Mouse (Mus musculus) inflammation-experienced regulatory T-cells, adult 6 months (primary cell): ENCODE data around the gene Abcb11. TPM values are rescaled to one million over a fixed set of nuclear protein-coding genes. Genes with fewer than 3 reads are reported as not detected.
"Not testable (repeated sequence)": the region's sequence is repeated elsewhere in the genome, so short reads cannot be mapped to it uniquely, and the experiment has no call there.

ENCODE experiments used
- ATAC-seq: one replicate; pipeline ENCODE4 v1.8.0; 2017
- polyA plus RNA-seq, 3 experiments: library from polyadenylated mRNA; unstranded; fragments of 100-300 nt; shearing (Covaris generic); gene quantifications; one replicate each; pipeline ENCODE4 v1.2.1; 2017

The Abcb11 gene
- not detected for polyA plus RNA-seq

DNA sequence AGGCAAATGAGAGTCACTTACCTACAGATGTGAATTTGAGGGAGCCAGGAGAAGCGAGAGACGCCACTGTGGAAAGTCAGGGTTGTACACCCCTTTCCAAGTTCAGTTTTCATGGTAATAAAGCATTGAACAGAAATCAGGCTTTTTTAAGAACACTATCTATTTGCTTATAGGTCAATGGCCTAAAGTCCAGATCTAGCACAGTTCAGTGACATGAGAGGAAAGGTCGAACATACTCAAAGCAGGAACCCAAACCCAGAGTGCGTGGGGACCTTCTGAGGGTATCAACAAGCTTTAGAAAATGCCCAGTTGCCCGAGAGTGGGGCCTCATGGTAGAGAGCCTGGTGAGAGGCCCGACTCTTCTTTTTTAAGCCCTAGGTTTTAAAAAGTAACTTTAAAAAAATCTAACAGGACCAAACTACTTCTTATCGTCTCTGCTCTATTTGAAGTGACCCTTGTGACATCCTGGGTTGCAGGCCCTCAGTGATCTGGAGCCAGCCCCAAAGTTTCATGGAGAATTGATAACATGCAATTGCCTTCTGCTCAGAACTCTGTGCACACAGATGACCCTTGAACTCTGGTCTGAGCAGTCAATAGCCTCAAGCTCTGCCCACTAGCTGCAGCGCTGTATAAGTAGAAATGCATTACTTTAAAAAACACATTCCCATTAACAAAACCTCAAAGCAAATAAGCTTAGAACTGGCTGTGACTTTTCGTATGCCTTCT lies at the start of gene Abcb11:
Gene Abcb11 (minus strand): TSS at position 121 of the 726 bp plus-strand sequence.
- no peak for ATAC-seq

DNA sequence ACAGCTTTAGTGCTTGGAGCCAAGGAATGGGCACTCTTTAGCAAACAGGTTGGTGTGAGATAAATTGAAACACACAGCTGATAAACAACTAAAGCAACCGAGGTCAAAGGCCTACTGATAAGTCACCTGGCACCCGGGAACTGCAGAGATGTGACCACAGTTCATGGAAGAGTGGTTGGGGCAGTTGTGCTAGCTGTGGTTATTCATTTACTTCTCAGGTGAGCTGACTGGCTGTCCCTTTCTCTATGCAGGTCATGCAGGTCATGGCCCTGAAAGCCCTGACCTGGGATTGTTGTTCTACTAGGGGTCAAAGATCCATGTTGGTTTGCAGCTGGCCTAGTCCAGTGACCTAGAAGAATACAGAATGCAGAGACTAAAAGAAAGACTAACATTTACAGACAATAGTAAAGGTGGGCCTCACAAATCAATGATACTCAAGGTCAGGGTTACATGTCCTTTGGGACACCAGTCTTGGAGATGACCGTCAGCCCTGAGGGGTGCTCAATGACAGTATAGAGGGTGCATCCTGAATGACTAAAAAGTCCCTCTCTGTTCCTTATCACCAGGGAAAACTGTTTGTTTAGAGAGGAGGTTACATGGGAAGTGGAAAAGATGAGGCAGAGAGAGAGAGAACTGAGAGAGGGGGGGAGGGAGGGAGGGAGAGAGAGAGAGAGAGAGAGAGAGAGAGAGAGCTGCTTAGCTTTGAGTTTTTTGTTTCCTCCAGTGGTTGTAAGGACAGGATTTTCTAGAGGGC lies 43.9 kb upstream of the Abcb11 start:
- ATAC-seq, result no peak

- ATAC-seq, result no peak
Observed at GRCm38 (mm10) chr2:69382838-69383237, 40.4 kb upstream of the Abcb11 start.

DNA sequence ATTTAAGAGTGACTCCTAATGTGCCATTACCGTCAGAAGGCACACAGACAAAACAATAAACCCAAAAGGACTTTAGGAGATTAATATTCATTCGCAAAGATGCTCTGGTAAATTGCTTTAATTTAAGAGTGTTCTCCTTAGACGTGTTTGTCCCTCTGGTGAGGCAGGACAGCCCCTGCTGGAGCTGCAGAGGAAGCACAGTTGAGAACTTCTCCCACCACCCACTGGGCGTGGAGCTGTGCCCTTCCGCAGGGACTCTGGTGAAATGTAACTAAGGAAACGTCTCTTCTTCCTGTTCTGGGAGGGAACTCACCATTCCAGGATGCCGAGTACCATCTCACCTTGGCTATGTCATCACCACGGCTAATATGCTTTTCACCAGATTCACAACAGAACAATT lies 39.3 kb upstream of the Abcb11 start:
- ATAC-seq, result no peak

GRCm38 (mm10) chr2:69380281-69380680 lies 37.9 kb upstream of the Abcb11 start, which contains the start of gene Dhrs9:
Gene Dhrs9 (plus strand): TSS chr2:69380445.
- peak; percentile 48 for ATAC-seq

- no peak for ATAC-seq
Observed at GRCm38 (mm10) chr2:69379801-69380200, 37.4 kb upstream of the Abcb11 start.

DNA sequence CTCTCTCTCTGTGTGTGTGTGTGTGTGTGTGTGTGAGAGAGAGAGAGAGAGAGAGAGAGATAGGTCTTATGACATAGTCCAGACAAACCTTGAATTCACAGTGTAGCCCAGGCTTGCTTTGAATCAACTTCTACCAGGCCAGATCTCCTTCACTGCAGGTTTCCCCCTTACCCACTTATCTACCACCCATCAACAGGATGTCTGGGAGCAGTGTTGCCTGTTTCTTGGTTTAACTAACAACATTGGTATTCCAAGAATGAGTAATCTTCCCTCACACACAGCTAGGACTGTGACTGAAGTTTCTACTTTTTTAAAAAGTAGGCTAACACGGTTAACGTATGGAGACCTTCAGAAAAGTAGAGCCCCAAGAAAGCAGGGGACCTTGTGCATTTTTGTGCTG lies 34.4 kb upstream of the Abcb11 start:
- no peak for ATAC-seq

DNA sequence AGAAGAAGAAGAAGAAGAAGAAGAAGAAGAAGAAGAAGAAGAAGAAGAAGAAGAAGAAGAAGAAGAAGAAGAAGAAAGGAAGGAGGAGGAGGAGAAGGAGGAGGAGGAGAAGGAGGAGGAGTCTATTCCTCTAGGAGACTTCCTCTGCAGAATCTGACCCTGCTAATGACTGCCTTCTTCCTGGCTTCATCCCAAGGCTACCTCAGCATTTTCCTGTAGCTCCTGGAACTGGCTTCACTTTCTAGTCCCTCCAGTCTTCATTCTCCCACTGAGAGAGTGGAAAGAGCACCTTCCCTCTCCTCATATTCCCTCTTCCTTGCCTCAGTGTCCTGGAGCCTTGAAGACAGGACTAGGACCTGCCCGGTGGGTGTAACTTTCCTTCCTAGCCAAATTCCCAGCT lies 22.9 kb upstream of the Abcb11 start:
- ATAC-seq, result no peak

GRCm38 (mm10) chr2:69364831-69365230 lies 22.4 kb upstream of the Abcb11 start:
- ATAC-seq, result no peak

GRCm38 (mm10) chr2:69355402-69355801 lies 13.0 kb upstream of the Abcb11 start:
- peak; percentile 100 for ATAC-seq

GRCm38 (mm10) chr2:69341506-69341905 lies 910 bp downstream of the Abcb11 start:
- ATAC-seq, result no peak

- ATAC-seq, result not testable (repeated sequence)
Observed at GRCm38 (mm10) chr2:69331523-69331922, 10.9 kb downstream of the Abcb11 start.

DNA sequence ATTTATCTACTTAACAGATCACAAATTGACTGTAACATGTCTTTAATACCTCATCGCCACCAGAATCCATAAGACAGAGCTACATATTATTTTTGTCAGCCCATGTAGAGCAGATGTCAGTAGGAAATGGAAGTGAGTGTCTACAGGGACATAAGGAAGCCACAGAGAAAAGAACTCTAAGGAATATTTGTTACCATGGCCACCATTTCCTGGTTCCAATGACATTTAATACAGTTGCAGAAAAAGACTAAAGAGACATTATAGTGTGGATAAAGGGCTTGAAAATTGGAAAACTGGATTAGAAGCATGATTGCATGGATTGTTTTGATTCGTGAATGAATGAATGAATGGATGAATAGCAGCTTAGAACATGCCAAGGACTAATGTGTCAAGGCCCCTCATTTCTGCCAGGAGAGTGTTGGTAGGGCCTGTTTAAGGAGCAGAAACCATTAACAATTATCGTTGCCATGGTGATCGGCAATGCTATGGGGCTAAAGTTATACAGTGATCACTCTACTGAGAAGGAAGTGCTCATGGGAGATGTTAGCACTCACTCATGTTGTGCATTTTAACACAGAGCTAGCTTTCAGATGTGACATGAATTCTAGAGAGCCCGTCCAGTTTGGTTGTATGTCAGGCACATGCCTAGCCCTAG lies 13.8 kb downstream of the Abcb11 start:
- no peak for ATAC-seq

GRCm38 (mm10) chr2:69324881-69325660 lies 17.3 kb downstream of the Abcb11 start:
- ATAC-seq, result no peak

DNA sequence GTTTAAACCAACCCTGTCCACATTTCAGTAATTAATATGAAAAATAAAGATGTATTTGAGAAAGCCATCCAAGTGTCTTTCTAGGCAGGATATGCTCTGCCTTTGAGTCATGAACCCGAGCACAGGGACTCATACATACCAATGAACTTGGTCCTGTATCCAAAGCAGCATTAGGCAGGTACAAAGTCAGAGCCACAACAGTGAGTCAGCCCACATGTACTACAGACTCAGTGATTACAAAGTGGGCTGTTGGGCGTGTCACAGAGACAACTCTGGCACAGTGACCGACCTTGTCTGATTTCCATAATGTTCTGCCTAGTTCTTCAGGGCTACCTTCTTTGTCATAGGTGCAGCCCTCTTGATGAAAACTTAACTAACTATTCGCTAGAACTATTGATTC lies 19.4 kb downstream of the Abcb11 start:
- no peak for ATAC-seq

DNA sequence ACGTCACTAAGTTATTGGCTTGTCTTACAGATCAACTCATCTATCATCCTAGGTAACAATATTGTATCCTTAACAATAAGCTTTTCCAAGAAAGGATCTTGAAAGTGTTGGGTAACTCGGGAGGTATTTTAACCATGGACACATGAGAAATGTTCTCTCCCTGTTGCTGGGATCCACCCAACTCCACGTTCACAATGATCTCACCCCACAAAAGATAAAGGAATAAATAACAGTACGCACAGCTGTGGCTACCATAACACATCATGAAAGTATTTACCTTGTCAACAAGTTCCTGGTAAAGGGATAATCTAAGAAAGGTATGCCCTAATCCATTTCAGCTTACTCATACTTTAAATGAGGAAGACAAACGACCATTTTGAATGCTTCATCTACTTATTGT lies 21.0 kb downstream of the Abcb11 start:
- ATAC-seq, result no peak

DNA sequence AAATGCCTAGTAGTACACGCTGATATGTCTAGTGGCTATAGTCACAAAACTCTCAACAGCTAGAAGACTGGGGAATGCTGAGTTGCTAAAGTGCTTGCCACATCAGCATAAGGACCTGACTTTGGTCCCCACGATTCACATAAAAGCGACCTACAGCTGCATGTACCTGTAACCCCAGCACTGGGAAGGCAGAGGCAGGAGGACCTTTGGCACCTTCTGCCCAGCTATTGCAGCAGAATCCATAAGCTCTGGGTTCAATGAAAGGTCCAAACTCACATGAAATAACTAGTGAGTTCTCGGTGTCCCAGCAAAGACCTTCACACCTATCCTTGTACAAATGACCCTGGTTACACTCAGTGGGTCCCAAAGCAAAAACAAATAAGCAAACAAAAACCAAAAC lies 31.1 kb downstream of the Abcb11 start:
- no peak for ATAC-seq

- ATAC-seq, result no peak
Observed at GRCm38 (mm10) chr2:69308136-69308535, 34.3 kb downstream of the Abcb11 start.

DNA sequence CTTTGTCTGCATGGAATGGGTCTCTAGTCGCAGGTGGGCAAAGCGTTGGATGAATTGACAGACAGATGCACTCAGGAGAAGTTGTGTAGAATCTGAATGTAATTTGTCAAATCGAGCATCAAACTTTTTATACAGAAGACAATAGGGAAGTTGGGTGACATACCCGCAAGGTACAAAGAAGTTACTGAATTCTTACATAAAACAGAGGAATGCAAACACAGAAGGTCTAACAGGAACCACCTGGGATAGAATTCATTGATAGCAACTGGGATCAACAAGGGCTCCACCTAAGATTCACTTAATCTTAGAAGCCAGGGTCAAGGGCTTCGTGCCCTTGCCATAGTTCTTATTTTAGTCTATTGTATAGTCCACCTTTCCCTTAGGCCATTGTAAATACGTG lies 41.8 kb downstream of the Abcb11 start:
- ATAC-seq, result not testable (repeated sequence)

DNA sequence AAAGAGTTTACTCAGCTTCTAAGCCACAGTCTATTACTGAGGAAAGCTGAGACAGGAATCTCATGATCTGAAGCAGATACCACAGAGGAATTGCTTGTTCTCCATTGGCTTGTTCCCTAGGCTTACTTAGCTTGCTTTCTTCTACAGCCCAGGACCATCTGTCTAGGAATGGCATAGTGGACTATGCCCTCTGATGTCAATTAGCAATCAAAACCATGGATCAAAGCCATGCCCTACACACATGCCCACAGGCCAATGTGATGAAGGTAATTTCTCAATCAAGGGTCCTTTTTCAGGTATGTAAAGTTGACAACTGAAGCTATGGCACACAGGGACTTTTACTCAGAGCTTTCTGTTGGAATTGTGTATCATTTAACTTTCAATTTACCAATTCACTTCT lies 47.9 kb downstream of the Abcb11 start:
- ATAC-seq, result no peak

- ATAC-seq, result no peak
Observed at GRCm38 (mm10) chr2:69288989-69289388, 53.4 kb downstream of the Abcb11 start.

DNA sequence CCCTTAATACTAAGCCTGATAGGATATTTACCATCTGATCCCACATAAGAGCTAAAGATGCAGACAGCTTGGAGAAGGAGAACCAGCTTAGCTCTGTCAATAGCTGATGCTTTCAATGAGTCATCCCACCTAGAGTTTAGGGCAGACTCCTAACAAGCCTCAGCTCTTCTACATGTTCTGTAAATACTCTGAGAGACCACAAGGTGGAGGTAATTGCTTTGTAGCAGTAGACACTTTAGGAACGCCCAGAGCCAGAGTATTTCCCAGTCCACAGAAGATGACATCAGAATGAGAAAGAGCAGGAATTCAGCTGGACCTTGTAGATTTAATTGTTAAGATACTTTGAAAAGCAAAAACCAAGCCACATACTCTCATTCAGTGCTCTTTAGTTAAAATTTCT lies 66.5 kb downstream of the Abcb11 start:
- ATAC-seq, result no peak
